Mouse (Mus musculus) myocyte (in vitro differentiated cells): Measurements from ENCODE around the gene Scfd2. TPM values are rescaled to one million over a fixed set of nuclear protein-coding genes. Genes with fewer than 3 reads are reported as not detected.

Source experiments
- H3K27me3 ChIP-seq: one replicate; pipeline ENCODE4 v1.6.1; 2011; ENCODE audit not compliant: control insufficient read depth, insufficient read depth, insufficient read length
- H3K36me3 ChIP-seq: one replicate; pipeline ENCODE4 v1.6.1; 2011; ENCODE audit not compliant: control insufficient read depth, insufficient read depth
- H3K4me2 ChIP-seq: one replicate; pipeline ENCODE4 v1.6.1; 2011; ENCODE audit warnings: low read depth, control low read depth
- H3K4me3 ChIP-seq: one replicate; pipeline ENCODE4 v1.5.1; 2011; ENCODE audit warnings: mild to moderate bottlenecking, control low read depth, moderate library complexity
- H3K79me2 ChIP-seq: one replicate; pipeline ENCODE4 v1.6.1; 2011; ENCODE audit not compliant: control insufficient read depth, insufficient read depth
- H3ac ChIP-seq: one replicate; pipeline ENCODE4 v1.6.1; 2011; ENCODE audit not compliant: control insufficient read depth, insufficient read length
- CEBPB ChIP-seq: IDR thresholded peaks from 2 replicates; pipeline ENCODE4 v1.6.1; 2011; ENCODE audit warnings: mild to moderate bottlenecking, moderate library complexity; ENCODE audit not compliant: poor library complexity, insufficient read depth, severe bottlenecking
- E2F4 ChIP-seq: IDR thresholded peaks from one replicate; pipeline ENCODE4 v1.6.1; 2011; ENCODE audit warnings: mild to moderate bottlenecking, control low read depth, moderate library complexity; ENCODE audit not compliant: insufficient read depth
- MAX ChIP-seq: IDR thresholded peaks from one replicate; pipeline ENCODE4 v1.6.1; 2011; ENCODE audit warnings: low read depth, mild to moderate bottlenecking, control low read depth
- MYOD1 ChIP-seq, 3 experiments: IDR thresholded peaks; one replicate each; pipeline ENCODE4 v1.6.1; 2011; ENCODE audit warnings: control low read depth in 2 of 3, low read depth in 2 of 3, mild to moderate bottlenecking in 2 of 3, moderate library complexity in 1 of 3; ENCODE audit not compliant: insufficient read length in 2 of 3, control insufficient read depth in 1 of 3
- MYOG ChIP-seq, 3 experiments: IDR thresholded peaks; one replicate each; pipeline ENCODE4 v1.6.1; 2011; ENCODE audit warnings: control low read depth in 2 of 3, low read depth in 2 of 3, mild to moderate bottlenecking in 2 of 3; ENCODE audit not compliant: insufficient read length in 2 of 3, control insufficient read depth in 1 of 3, insufficient read depth in 1 of 3
- POLR2A ChIP-seq: IDR thresholded peaks from one replicate; pipeline ENCODE4 v1.6.1; 2011; ENCODE audit warnings: low read depth, mild to moderate bottlenecking, control low read depth, moderate library complexity; ENCODE audit not compliant: insufficient read length
- POLR2AphosphoS2 ChIP-seq: IDR thresholded peaks from one replicate; pipeline ENCODE4 v1.6.1; 2011; ENCODE audit warnings: low read depth, control low read depth; ENCODE audit not compliant: insufficient read length
- REST ChIP-seq: IDR thresholded peaks from one replicate; pipeline ENCODE4 v1.6.1; 2011; ENCODE audit warnings: mild to moderate bottlenecking, control low read depth, moderate library complexity; ENCODE audit not compliant: insufficient read depth, insufficient read length
- SRF ChIP-seq: IDR thresholded peaks from one replicate; pipeline ENCODE4 v1.6.1; 2011; ENCODE audit warnings: low read depth; ENCODE audit not compliant: control insufficient read depth, insufficient read length
- TCF12 ChIP-seq: IDR thresholded peaks from one replicate; pipeline ENCODE4 v1.6.1; 2011; ENCODE audit warnings: mild to moderate bottlenecking, control low read depth; ENCODE audit not compliant: poor library complexity, insufficient read depth, severe bottlenecking
- TCF3 ChIP-seq: IDR thresholded peaks from one replicate; pipeline ENCODE4 v1.6.1; 2011; ENCODE audit warnings: low read depth, control low read depth; ENCODE audit not compliant: insufficient read length
- USF1 ChIP-seq: IDR thresholded peaks from one replicate; pipeline ENCODE4 v1.6.1; 2011; ENCODE audit warnings: low read depth, mild to moderate bottlenecking, control low read depth, moderate library complexity
- polyA plus RNA-seq: library from polyadenylated mRNA; unstranded; fragments of >200 nt; fragmentation: generic; extraction: Trizol; gene quantifications from one replicate; pipeline ENCODE4 v1.2.1, GENCODE M21; 2012; ENCODE audit warnings: missing spikeins

Scfd2 gene
- polyA plus RNA-seq, 1 experiment, result 7.8 TPM

- no peak overlapping the region for H3ac ChIP-seq
- no peaks in the 10 kb centered on the region for H3K27me3 ChIP-seq
- no peak overlapping the region for H3K4me2 ChIP-seq
- H3K36me3 ChIP-seq, result no peaks in the 10 kb centered on the region
- no peaks in the 10 kb centered on the region for H3K79me2 ChIP-seq
- H3K4me3 ChIP-seq, result no peak overlapping the region
- TF ChIP-seq E2F4 (no peak), TCF12 (no peak), TCF3 (no peak), MYOG (IDR thresholded peaks at IDR 0.05; ENCODE audit: control insufficient read depth in 1 of 3, insufficient read depth in 1 of 3, insufficient read length in 2 of 3, low read depth in 2 of 3) (no peak), CEBPB (no peak), MAX (no peak)
Measured at GRCm38 (mm10) chr5:74469620-74470019, 61.9 kb downstream of the Scfd2 start.

- TF ChIP-seq POLR2A (no peak), POLR2AphosphoS2 (no peak), USF1 (no peak), TCF12 (no peak), MYOD1 (IDR thresholded peaks at IDR 0.05; ENCODE audit: control insufficient read depth in 1 of 3, insufficient read length in 2 of 3, low read depth in 2 of 3) (no peak), E2F4 (no peak), MYOG (IDR thresholded peaks at IDR 0.05; ENCODE audit: control insufficient read depth in 1 of 3, insufficient read depth in 1 of 3, insufficient read length in 2 of 3, low read depth in 2 of 3) (no peak), MAX (no peak), CEBPB (no peak), SRF (no peak), TCF3 (no peak), REST (no peak)
- Histone ChIP-seq H3K4me2 (no peak overlapping the region), H3K27me3 (no peaks in the 10 kb centered on the region), H3ac (no peak overlapping the region), H3K4me3 (no peak overlapping the region), H3K36me3 (no peaks in the 10 kb centered on the region), H3K79me2 (no peaks in the 10 kb centered on the region)
Measured at GRCm38 (mm10) chr5:74467753-74468152, 63.8 kb downstream of the Scfd2 start.

GRCm38 (mm10) chr5:74456759-74457158 is 74.8 kb downstream of the Scfd2 start:
- Histone ChIP-seq H3K4me2 (no peak overlapping the region), H3K36me3 (no peaks in the 10 kb centered on the region)

GRCm38 (mm10) chr5:74455510-74456269 is 75.9 kb downstream of the Scfd2 start:
- no peak overlapping the region for H3ac ChIP-seq
- no peaks in the 10 kb centered on the region for H3K36me3 ChIP-seq
- H3K4me2 ChIP-seq, result no peak overlapping the region
- TF ChIP-seq CEBPB (no peak), REST (no peak), POLR2A (no peak), MYOD1 (IDR thresholded peaks at IDR 0.05; ENCODE audit: control insufficient read depth in 1 of 3, insufficient read length in 2 of 3, low read depth in 2 of 3) (no peak), MYOG (IDR thresholded peaks at IDR 0.05; ENCODE audit: control insufficient read depth in 1 of 3, insufficient read depth in 1 of 3, insufficient read length in 2 of 3, low read depth in 2 of 3) (no peak), TCF3 (no peak), USF1 (no peak), SRF (no peak)
- H3K79me2 ChIP-seq, result no peaks in the 10 kb centered on the region
- no peak overlapping the region for H3K4me3 ChIP-seq
- no peaks in the 10 kb centered on the region for H3K27me3 ChIP-seq

More at GRCm38 (mm10) chr5:74456759-74457158, 74.8 kb downstream of the Scfd2 start:
- H3K79me2 ChIP-seq, result no peaks in the 10 kb centered on the region
- TF ChIP-seq TCF12 (no peak), POLR2A (no peak), SRF (no peak), REST (no peak), TCF3 (no peak), CEBPB (no peak), MAX (no peak), MYOG (IDR thresholded peaks at IDR 0.05; ENCODE audit: control insufficient read depth in 1 of 3, insufficient read depth in 1 of 3, insufficient read length in 2 of 3, low read depth in 2 of 3) (no peak), MYOD1 (IDR thresholded peaks at IDR 0.05; ENCODE audit: control insufficient read depth in 1 of 3, insufficient read length in 2 of 3, low read depth in 2 of 3) (no peak), USF1 (no peak), POLR2AphosphoS2 (no peak), E2F4 (no peak)
- no peak overlapping the region for H3K4me3 ChIP-seq
- no peak overlapping the region for H3ac ChIP-seq
- no peaks in the 10 kb centered on the region for H3K27me3 ChIP-seq

GRCm38 (mm10) chr5:74455094-74455493 is 76.5 kb downstream of the Scfd2 start:
- no peak overlapping the region for H3K4me3 ChIP-seq
- H3K27me3 ChIP-seq, result no peaks in the 10 kb centered on the region
- H3K79me2 ChIP-seq, result no peaks in the 10 kb centered on the region
- TF ChIP-seq MAX, result no peak
- no peak for TF ChIP-seq E2F4
- TF ChIP-seq TCF3, result no peak
- peak in 2 of 3 experiments; percentile 41 to 75 for TF ChIP-seq MYOD1 (IDR thresholded peaks at IDR 0.05; ENCODE audit: control insufficient read depth in 1 of 3, insufficient read length in 2 of 3, low read depth in 2 of 3)
- TF ChIP-seq MYOG (IDR thresholded peaks at IDR 0.05; ENCODE audit: control insufficient read depth in 1 of 3, insufficient read depth in 1 of 3, insufficient read length in 2 of 3, low read depth in 2 of 3), result peak in 2 of 3 experiments; percentile 68 to 84
- TF ChIP-seq TCF12, result no peak
- TF ChIP-seq USF1, result no peak
- H3ac ChIP-seq, result no peak overlapping the region
- H3K4me2 ChIP-seq, result no peak overlapping the region
- H3K36me3 ChIP-seq, result no peaks in the 10 kb centered on the region
